Comparison of ENCODE assay signal across 10 mouse cellular contexts in the genomic region with DNA sequence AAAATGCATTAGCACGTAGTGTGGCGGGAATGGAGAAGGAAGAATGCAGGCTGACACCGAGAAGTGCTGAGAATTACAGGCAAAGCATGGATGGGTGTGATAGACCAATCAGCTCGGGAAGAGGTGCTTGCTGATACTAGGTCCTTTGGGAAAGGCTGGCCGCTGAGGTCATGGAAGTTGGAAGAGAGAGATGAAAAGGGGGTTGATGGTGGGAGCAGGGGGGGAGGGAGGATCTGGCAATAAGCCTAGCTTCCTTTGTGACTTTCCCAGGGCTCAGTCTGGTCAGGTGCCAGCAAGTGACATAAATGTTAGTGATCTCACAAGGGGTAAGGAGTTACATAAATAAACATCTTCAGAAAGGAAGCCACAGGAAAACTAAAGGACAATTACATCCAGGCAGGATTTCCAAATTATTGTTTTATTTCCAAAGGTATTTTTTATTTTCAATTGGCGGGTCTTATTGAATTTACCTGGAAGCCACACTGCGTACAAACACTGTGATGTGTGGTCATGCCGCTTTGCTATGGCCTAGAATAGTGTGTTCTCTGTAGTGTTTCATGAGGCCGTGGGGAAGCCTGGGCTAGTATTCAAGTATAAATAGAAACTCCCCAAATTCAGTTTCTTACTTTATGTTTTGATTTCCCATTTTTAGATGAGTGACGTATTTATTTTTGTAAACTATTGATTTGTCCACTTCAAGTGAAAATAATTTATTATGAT. TPM values are rescaled to one million over a fixed set of nuclear protein-coding genes. Genes with fewer than 3 reads are reported as not detected.
DNase-seq lines count a peak whose midpoint lies in the region; ATAC-seq and TF ChIP-seq lines count a peak whose summit lies in the region.
"Had no signal": no experiment of that assay in that cellular context is flagged by ENCODE, and none has a peak within 500 bp of the region (broad histone marks: within the 10 kb centered on the region; RNA-seq: fewer than 3 reads in every experiment).

No protein-coding gene starts in this region.

- H3K9me3 ChIP-seq in forebrain, embryonic 12.5 days: no peaks in the 10 kb centered on the region

- 63% methylated on average over 10 of the region's 10 CpGs for WGBS in forebrain, embryonic 12.5 days

- intact Hi-C loops in heart, postnatal 25 days (cut with DNase I): loop anchor here (5.0 to 10.0 kb wide), 3 partner anchors 87 to 1029 kb away; no protein-coding TSS in a partner anchor

- TF ChIP-seq CTCF in layer of hippocampus, adult 2 months (conservative IDR thresholded peaks at IDR 0.05): no peak

- no peak overlapping the region for H3K4me2 ChIP-seq in forebrain, embryonic 12.5 days

- no peak overlapping the region for H3K4me3 ChIP-seq in forebrain, embryonic 12.5 days (replicated peaks)
- H3K4me3 ChIP-seq in layer of hippocampus, adult 2 months: no peak overlapping the region

- H3K4me1 ChIP-seq in forebrain, embryonic 12.5 days: peaks cover 6% of the 10 kb centered on the region; the same call in 1 of the 2 replicates

- peak; percentile 65; the same call in 1 of the 2 replicates for ATAC-seq in forebrain, embryonic 12.5 days (ENCODE audit: low FRiP score)

- H3K36me3 ChIP-seq in forebrain, embryonic 12.5 days (replicated peaks): no peaks in the 10 kb centered on the region

- no peak overlapping the region for H3K27ac ChIP-seq in forebrain, embryonic 12.5 days
- no peak overlapping the region for H3K27ac ChIP-seq in layer of hippocampus, adult 2 months

- H3K9ac ChIP-seq in forebrain, embryonic 12.5 days: no peak overlapping the region

- peak; percentile 93 for DNase-seq in heart, adult 11 months
- DNase-seq in heart, postnatal 25 days (ENCODE audit: low spot score): no peak
- DNase-seq in heart, postnatal 4 days: peak; percentile 84
- peak; percentile 78 to 80 for DNase-seq in lung, postnatal 4 days
- DNase-seq in layer of hippocampus, adult 2 months (ENCODE audit: low spot score in 2 of 2): no peak
- no peak for DNase-seq in layer of hippocampus, adult 9-10 months (ENCODE audit: low spot score)
- DNase-seq in layer of hippocampus, postnatal 14 days (ENCODE audit: low spot score in 2 of 2): no peak

- H3K27me3 ChIP-seq in forebrain, embryonic 12.5 days: no peaks in the 10 kb centered on the region
- H3K27me3 ChIP-seq: CH12.LX had no signal

RNA-seq across cellular contexts. Expression of a gene that starts 38.7 kb away (rescaled TPM):
- total RNA-seq in heart, postnatal 25 days (2021): under 1 TPM; 0.36 to 0.67 TPM
- polyA plus RNA-seq in forebrain, embryonic 12.5 days (2016; fragmentation: Nextera tagmentation; extraction: Ambion mirVana): 1.0 and 1.3 TPM in 2 replicates
- 1 to 10 TPM in 1 of 2 experiments, under 1 TPM in 1; 0.97 to 1.0 TPM for total RNA-seq in heart, postnatal 4 days (2021)
- total RNA-seq in layer of hippocampus, adult 2 months (2021): 10 to 100 TPM; 41.5 to 51.6 TPM
- total RNA-seq in layer of hippocampus, postnatal 14 days (2021): 10 to 100 TPM; 73.5 to 90.5 TPM
- total RNA-seq: CH12.LX; neutrophil, adult 5-6 weeks had no signal

Comparison
In these comparisons a context has a peak if more than half of its experiments do, and no peak if none do; other contexts are left out.
1. DNase-seq: peak in heart, adult 11 months (single experiment), heart, postnatal 4 days (single experiment) and lung, postnatal 4 days (2 of 2); none in heart, postnatal 25 days (single experiment), layer of hippocampus, adult 2 months (0 of 2), layer of hippocampus, adult 9-10 months (single experiment) and layer of hippocampus, postnatal 14 days (0 of 2).
2. RNA of a gene that starts 38.7 kb away (total RNA-seq): 73.5 to 90.5 TPM in layer of hippocampus, postnatal 14 days and 41.5 to 51.6 TPM in layer of hippocampus, adult 2 months; 0.97 to 1.0 TPM in heart, postnatal 4 days and 0.36 to 0.67 TPM in heart, postnatal 25 days; every median in the first group is over 10 times any median in the second.